Mouse (Mus musculus) embryonic facial prominence, embryonic 14.5 days (tissue): ENCODE data around the gene Stxbp5. TPM values are rescaled to one million over a fixed set of nuclear protein-coding genes. Genes with fewer than 3 reads are reported as not detected.
A peak's percentile ranks its signal among the peaks of the same experiment; 100 is the strongest.

Source experiments
- ATAC-seq: fragments of 200-750 bp; cut with Nextera tagmentation; 2 replicates; pipeline ENCODE4 v1.8.0; 2017; ENCODE audit warnings: low read depth, moderate number of reproducible peaks, moderate TSS enrichment
- DNase-seq: peaks from one replicate; pipeline ENCODE4 v3.0.0-alpha.2; 2015; ENCODE audit warnings: low spot score
- H3K27ac ChIP-seq: fragments of 300-500 bp; sonication (generic); replicated peaks from 2 replicates; pipeline ENCODE4 v1.5.1; 2014; ENCODE audit warnings: low read depth, mild to moderate bottlenecking, low read length, moderate library complexity
- H3K27me3 ChIP-seq: fragments of 300-500 bp; sonication (generic); replicated peaks from 2 replicates; pipeline ENCODE4 v1.6.1; 2014; ENCODE audit warnings: low read length; ENCODE audit not compliant: control insufficient read depth, insufficient read depth
- H3K36me3 ChIP-seq: fragments of 300-500 bp; sonication (generic); 2 replicates; pipeline ENCODE4 v1.6.1; 2014; ENCODE audit warnings: low read length, mixed read lengths; ENCODE audit not compliant: control insufficient read depth, insufficient read depth
- H3K4me1 ChIP-seq: fragments of 300-500 bp; sonication (generic); 2 replicates; pipeline ENCODE4 v1.6.1; 2014; ENCODE audit warnings: antibody characterized with exemption, low read length; ENCODE audit not compliant: control insufficient read depth, insufficient read depth
- H3K4me2 ChIP-seq: fragments of 300-500 bp; sonication (generic); 2 replicates; pipeline ENCODE4 v1.6.1; 2014; ENCODE audit warnings: low read depth, mild to moderate bottlenecking, low read length, moderate library complexity, mixed read lengths
- H3K4me3 ChIP-seq: fragments of 300-500 bp; sonication (generic); 2 replicates; pipeline ENCODE4 v1.5.1; 2014; ENCODE audit warnings: low read depth, mild to moderate bottlenecking, low read length
- H3K9ac ChIP-seq: fragments of 300-500 bp; sonication (generic); 2 replicates; pipeline ENCODE4 v1.6.1; 2014; ENCODE audit warnings: low read depth, mild to moderate bottlenecking, low read length, moderate library complexity, mixed read lengths
- H3K9me3 ChIP-seq: fragments of 300-500 bp; sonication (generic); 2 replicates; pipeline ENCODE4 v1.6.1; 2016; ENCODE audit warnings: low read length; ENCODE audit not compliant: control insufficient read depth
- WGBS: fragments of 180-500 bp; shearing (Covaris S2); extraction: QIAGEN DNeasy Blood & Tissue Kit; methylation state at CpG from one replicate; pipeline ENCODE4 v1.1.7; 2014; 5-methylcytosine and 5-hydroxymethylcytosine counted together
- polyA plus RNA-seq: library from polyadenylated mRNA; unstranded; fragments of >200 nt; fragmentation: Nextera tagmentation; extraction: Ambion mirVana; gene quantifications from 2 replicates; pipeline ENCODE4 v1.2.1, GENCODE M21; 2014

Stxbp5 gene
- polyA plus RNA-seq, 1 experiment from 2014 or later = 7.4 TPM

DNA sequence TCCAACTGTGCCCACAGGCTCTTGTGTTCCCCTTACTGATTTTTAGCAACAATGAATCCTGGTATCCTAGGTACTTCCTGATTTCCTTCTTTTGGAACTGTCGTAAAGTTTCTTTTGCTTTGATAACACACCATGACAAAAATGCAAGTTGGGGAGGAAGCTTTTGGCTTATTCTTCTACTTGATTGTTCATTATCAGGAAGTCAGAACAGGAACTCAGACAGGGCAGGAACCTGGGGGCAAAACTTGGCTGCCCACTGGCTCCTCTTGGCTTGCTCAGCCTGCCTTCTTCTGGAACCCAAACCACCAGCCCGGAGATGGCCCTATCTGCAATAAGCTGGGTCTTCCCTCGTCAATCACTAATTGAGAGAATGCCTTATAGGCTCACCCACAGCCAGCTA is 25.0 kb downstream of the Stxbp5 start:
- Histone ChIP-seq H3K4me3 (no peak overlapping the region), H3K27me3 (no peaks in the 10 kb centered on the region), H3K27ac (no peak overlapping the region), H3K9ac (no peak overlapping the region), H3K9me3 (no peaks in the 10 kb centered on the region), H3K4me1 (no peaks in the 10 kb centered on the region), H3K36me3 (no peaks in the 10 kb centered on the region), H3K4me2 (no peak overlapping the region)
- ATAC-seq = no peak
- 89% methylated on average over 3 of the region's 3 CpGs for WGBS
- no peak for DNase-seq

GRCm38 (mm10) chr10:9872143-9872542 is 28.7 kb downstream of the Stxbp5 start:
- Histone ChIP-seq H3K27ac (no peak overlapping the region), H3K9me3 (no peaks in the 10 kb centered on the region), H3K4me2 (no peak overlapping the region), H3K27me3 (no peaks in the 10 kb centered on the region), H3K4me1 (no peaks in the 10 kb centered on the region), H3K9ac (no peak overlapping the region), H3K36me3 (no peaks in the 10 kb centered on the region), H3K4me3 (no peak overlapping the region)
- ATAC-seq = no peak
- WGBS = 50% methylated on average over 1 of the region's 2 CpGs
- no peak for DNase-seq

- Histone ChIP-seq H3K9me3 (no peaks in the 10 kb centered on the region), H3K4me2 (no peak overlapping the region), H3K27ac (no peak overlapping the region), H3K4me1 (no peaks in the 10 kb centered on the region), H3K27me3 (no peaks in the 10 kb centered on the region), H3K9ac (no peak overlapping the region), H3K4me3 (no peak overlapping the region), H3K36me3 (no peaks in the 10 kb centered on the region)
- DNase-seq (no peak), ATAC-seq (no peak)
- 71% methylated on average over 17 of the region's 17 CpGs for WGBS
Observed at GRCm38 (mm10) chr10:9866793-9867579, 33.9 kb downstream of the Stxbp5 start.

DNA sequence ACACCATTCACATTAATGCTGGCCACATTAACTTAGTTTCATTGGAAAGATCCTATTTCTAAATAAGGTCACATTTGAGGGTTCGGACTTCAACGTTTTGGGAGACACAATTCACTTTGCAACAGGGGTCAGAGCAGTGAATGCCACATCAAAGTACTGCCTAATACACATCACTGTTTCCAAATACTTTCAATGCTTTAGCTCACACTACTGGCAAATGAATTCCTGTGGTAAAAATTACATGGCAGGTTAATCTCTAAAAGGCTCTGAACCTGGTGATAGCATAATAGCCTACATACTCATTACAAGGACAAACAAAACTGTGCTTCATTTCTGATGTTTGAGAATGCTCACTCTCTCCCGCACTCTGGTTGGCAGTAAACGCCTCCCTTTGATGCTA is 40.9 kb downstream of the Stxbp5 start:
- 77% methylated on average over 4 of the region's 4 CpGs for WGBS
- DNase-seq = no peak

GRCm38 (mm10) chr10:9859476-9859875 is 41.4 kb downstream of the Stxbp5 start:
- Histone ChIP-seq H3K27ac (no peak overlapping the region), H3K4me1 (no peaks in the 10 kb centered on the region), H3K36me3 (0 out of 2 replicates have a peak, but pooled peaks cover 4% of the 10 kb centered on the region), H3K27me3 (no peaks in the 10 kb centered on the region), H3K4me3 (no peak overlapping the region), H3K9ac (no peak overlapping the region), H3K9me3 (no peaks in the 10 kb centered on the region), H3K4me2 (no peak overlapping the region)
- WGBS = 89% methylated on average over 3 of the region's 3 CpGs
- DNase-seq (no peak), ATAC-seq (no peak)

More for the DNA sequence above, 40.9 kb downstream of the Stxbp5 start:
- no peak overlapping the region for H3K9ac ChIP-seq
- no peak for ATAC-seq
- no peaks in the 10 kb centered on the region for H3K27me3 ChIP-seq
- H3K36me3 ChIP-seq = 0 out of 2 replicates have a peak, but pooled peaks cover 4% of the 10 kb centered on the region
- H3K4me3 ChIP-seq = no peak overlapping the region
- no peaks in the 10 kb centered on the region for H3K4me1 ChIP-seq
- H3K4me2 ChIP-seq = no peak overlapping the region
- no peaks in the 10 kb centered on the region for H3K9me3 ChIP-seq
- no peak overlapping the region for H3K27ac ChIP-seq

GRCm38 (mm10) chr10:9857850-9858249 is 43.0 kb downstream of the Stxbp5 start:
- Histone ChIP-seq H3K9me3 (no peaks in the 10 kb centered on the region), H3K9ac (no peak overlapping the region), H3K4me1 (no peaks in the 10 kb centered on the region), H3K4me3 (no peak overlapping the region), H3K27ac (no peak overlapping the region), H3K4me2 (no peak overlapping the region), H3K27me3 (no peaks in the 10 kb centered on the region), H3K36me3 (0 out of 2 replicates have a peak, but pooled peaks cover 4% of the 10 kb centered on the region)
- no peak for DNase-seq
- 88% methylated on average over 2 of the region's 2 CpGs for WGBS
- no peak for ATAC-seq

- Histone ChIP-seq H3K4me1 (no peaks in the 10 kb centered on the region), H3K9me3 (peaks cover 7% of the 10 kb centered on the region; the same call in 1 of the 2 replicates), H3K36me3 (0 out of 2 replicates have a peak, but pooled peaks cover 4% of the 10 kb centered on the region), H3K27me3 (no peaks in the 10 kb centered on the region), H3K4me3 (no peak overlapping the region), H3K27ac (no peak overlapping the region), H3K9ac (no peak overlapping the region), H3K4me2 (no peak overlapping the region)
- DNase-seq (peak; percentile 52), ATAC-seq (no peak)
- WGBS = 72% methylated on average over 9 of the region's 9 CpGs
Observed at GRCm38 (mm10) chr10:9856792-9857191, 44.1 kb downstream of the Stxbp5 start.

DNA sequence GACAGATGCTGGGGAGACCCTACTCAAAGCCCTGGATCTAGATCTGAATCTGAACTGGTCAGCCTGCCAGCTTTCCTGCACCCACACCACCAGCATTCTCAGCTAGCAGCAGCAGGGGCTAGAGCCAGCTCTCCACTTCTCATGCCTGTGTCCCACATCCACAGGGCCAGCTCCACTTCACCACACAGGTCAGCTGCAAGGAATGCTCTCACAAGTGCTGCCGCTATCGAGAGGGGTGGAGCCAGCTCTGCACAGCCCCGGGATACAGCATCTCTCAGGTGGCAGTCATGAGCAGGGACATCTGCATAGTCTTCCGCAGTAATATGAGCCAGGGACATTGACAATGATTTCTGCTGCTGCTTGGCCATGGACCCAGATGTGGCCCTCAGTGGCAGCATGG is 54.5 kb downstream of the Stxbp5 start:
- Histone ChIP-seq H3K27ac (no peak overlapping the region), H3K4me2 (no peak overlapping the region), H3K36me3 (peaks cover 6% of the 10 kb centered on the region), H3K9me3 (no peaks in the 10 kb centered on the region), H3K4me1 (no peaks in the 10 kb centered on the region), H3K27me3 (no peaks in the 10 kb centered on the region), H3K9ac (no peak overlapping the region), H3K4me3 (no peak overlapping the region)
- ATAC-seq (no peak), DNase-seq (no peak)
- 96% methylated on average over 4 of the region's 4 CpGs for WGBS

DNA sequence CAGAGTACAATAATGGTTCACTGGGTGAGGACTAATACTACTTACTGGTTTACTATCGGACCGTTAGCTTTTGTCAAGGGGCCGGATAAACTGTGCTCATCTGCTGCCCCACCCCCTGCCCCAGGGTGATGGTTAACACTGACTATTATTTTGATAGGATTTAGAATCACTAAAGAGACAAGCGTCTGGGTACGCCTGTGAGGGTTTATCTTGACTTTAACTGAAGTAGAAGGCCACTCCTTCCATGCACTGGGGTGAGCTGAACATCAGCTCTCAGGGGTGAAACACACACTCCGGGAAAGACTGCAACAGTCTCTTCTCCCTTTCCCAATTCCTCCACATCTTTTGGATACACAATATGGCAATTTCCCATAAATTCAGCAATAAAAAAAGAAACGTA is 61.5 kb downstream of the Stxbp5 start:
- 71% methylated on average over 7 of the region's 7 CpGs for WGBS
- H3K36me3 ChIP-seq = peaks cover 2% of the 10 kb centered on the region; the same call in 1 of the 2 replicates
- H3K4me2 ChIP-seq = no peak overlapping the region
- no peak overlapping the region for H3K9ac ChIP-seq
- H3K9me3 ChIP-seq = no peaks in the 10 kb centered on the region
- ATAC-seq = no peak
- H3K4me3 ChIP-seq = no peak overlapping the region
- H3K27ac ChIP-seq = no peak overlapping the region
- no peaks in the 10 kb centered on the region for H3K27me3 ChIP-seq
- no peak for DNase-seq
- H3K4me1 ChIP-seq = no peaks in the 10 kb centered on the region
